Mouse (Mus musculus) heart, embryonic 12.5 days (tissue): ENCODE measurements around the gene Ndrg3. TPM values are rescaled to one million over a fixed set of nuclear protein-coding genes. Genes with fewer than 3 reads are reported as not detected.
A peak's percentile ranks its signal among the peaks of the same experiment; 100 is the strongest.

ENCODE experiments used
- ATAC-seq: fragments of 200-750 bp; cut with Nextera tagmentation; 2 replicates; pipeline ENCODE4 v1.8.0; 2017; ENCODE audit warnings: moderate TSS enrichment, moderate library complexity; ENCODE audit not compliant: insufficient number of reproducible peaks, low FRiP score
- H3K27ac ChIP-seq: fragments of 300-500 bp; sonication (generic); 2 replicates; pipeline ENCODE4 v1.5.1; 2016; ENCODE audit warnings: mild to moderate bottlenecking, moderate library complexity; ENCODE audit not compliant: poor library complexity, severe bottlenecking
- H3K27me3 ChIP-seq: fragments of 300-500 bp; sonication (generic); replicated peaks from 2 replicates; pipeline ENCODE4 v1.6.1; 2016; ENCODE audit warnings: mild to moderate bottlenecking, moderate library complexity
- H3K36me3 ChIP-seq: fragments of 300-500 bp; sonication (generic); 2 replicates; pipeline ENCODE4 v1.6.1; 2016; ENCODE audit warnings: mild to moderate bottlenecking, moderate library complexity
- H3K4me1 ChIP-seq: fragments of 300-500 bp; sonication (generic); replicated peaks from 2 replicates; pipeline ENCODE4 v1.6.1; 2016; ENCODE audit warnings: mild to moderate bottlenecking
- H3K4me2 ChIP-seq: fragments of 300-500 bp; sonication (generic); 2 replicates; pipeline ENCODE4 v1.6.1; 2016; ENCODE audit warnings: mild to moderate bottlenecking, moderate library complexity
- H3K4me3 ChIP-seq: fragments of 300-500 bp; sonication (generic); 2 replicates; pipeline ENCODE4 v1.5.1; 2016; ENCODE audit warnings: mild to moderate bottlenecking
- H3K9ac ChIP-seq: fragments of 300-500 bp; sonication (generic); 2 replicates; pipeline ENCODE4 v1.6.1; 2016; ENCODE audit warnings: mild to moderate bottlenecking, moderate library complexity
- H3K9me3 ChIP-seq: fragments of 300-500 bp; sonication (generic); replicated peaks from 2 replicates; pipeline ENCODE4 v1.6.1; 2016; ENCODE audit warnings: mild to moderate bottlenecking, moderate library complexity
- WGBS: fragments of 180-500 bp; shearing (Covaris S2); methylation state at CpG from one replicate; pipeline ENCODE4 v1.1.7; 2016; 5-methylcytosine and 5-hydroxymethylcytosine counted together
- polyA plus RNA-seq: library from polyadenylated mRNA; unstranded; fragments of >200 nt; fragmentation: Nextera tagmentation; extraction: Ambion mirVana; gene quantifications from 2 replicates; pipeline ENCODE4 v1.2.1, GENCODE M21; 2016

The Ndrg3 gene
- polyA plus RNA-seq: 31.3 and 32.3 TPM in 2 replicates

- Histone ChIP-seq H3K4me1 (peaks cover 30% of the 10 kb centered on the region), H3K36me3 (peaks cover 28% of the 10 kb centered on the region), H3K9me3 (no peaks in the 10 kb centered on the region), H3K9ac (peak within 1 kb of the TSS; percentile 84), H3K27ac (peak within 1 kb of the TSS; percentile 31), H3K4me3 (peak within 1 kb of the TSS; percentile 77), H3K27me3 (no peaks in the 10 kb centered on the region), H3K4me2 (peak within 1 kb of the TSS; percentile 80)
- ATAC-seq: peak; percentile 96
- under 1% methylated on average over 62 of the region's 66 CpGs for WGBS
Observed at GRCm38 (mm10) chr2:156991470-156992319, at the start of gene Ndrg3. Gene Ndrg3, minus strand, starts transcription at chr2:156992056.

- no peaks in the 10 kb centered on the region for H3K4me1 ChIP-seq
- H3K36me3 ChIP-seq: peaks cover 78% of the 10 kb centered on the region
- H3K4me3 ChIP-seq: no peak overlapping the region
- peaks cover 3% of the 10 kb centered on the region; the same call in 1 of the 2 replicates for H3K9me3 ChIP-seq
- H3K27ac ChIP-seq: no peak overlapping the region
- no peaks in the 10 kb centered on the region for H3K27me3 ChIP-seq
- ATAC-seq: no peak
- 67% methylated on average over 7 of the region's 7 CpGs for WGBS
- no peak overlapping the region for H3K9ac ChIP-seq
- H3K4me2 ChIP-seq: no peak overlapping the region
Observed at GRCm38 (mm10) chr2:157041421-157041820, 49.6 kb upstream of the Ndrg3 start.

GRCm38 (mm10) chr2:157040649-157041046 is 48.8 kb upstream of the Ndrg3 start:
- no peak overlapping the region for H3K4me2 ChIP-seq
- no peak for ATAC-seq
- peaks cover 74% of the 10 kb centered on the region for H3K36me3 ChIP-seq
- H3K4me3 ChIP-seq: no peak overlapping the region
- 76% methylated on average over 17 of the region's 17 CpGs for WGBS
- H3K9me3 ChIP-seq: no peaks in the 10 kb centered on the region; the same call in 1 of the 2 replicates
- H3K9ac ChIP-seq: no peak overlapping the region
- H3K27me3 ChIP-seq: no peaks in the 10 kb centered on the region
- no peak overlapping the region for H3K27ac ChIP-seq
- no peaks in the 10 kb centered on the region for H3K4me1 ChIP-seq

- peak; percentile 61; the same call in 1 of the 2 replicates for ATAC-seq
- 81% methylated on average over 50 of the region's 50 CpGs for WGBS
- H3K27ac ChIP-seq: no peak overlapping the region
Observed at GRCm38 (mm10) chr2:157039900-157040648, 48.2 kb upstream of the Ndrg3 start.

GRCm38 (mm10) chr2:157037303-157037702 is 45.4 kb upstream of the Ndrg3 start:
- 88% methylated on average over 9 of the region's 9 CpGs for whole genome bisulfite sequencing
- no peak for ATAC-seq
- Histone ChIP-seq H3K4me2 (no peak overlapping the region), H3K36me3 (peaks cover 83% of the 10 kb centered on the region), H3K27ac (no peak overlapping the region), H3K4me3 (no peak overlapping the region), H3K9me3 (no peaks in the 10 kb centered on the region), H3K4me1 (no peaks in the 10 kb centered on the region), H3K9ac (no peak overlapping the region), H3K27me3 (no peaks in the 10 kb centered on the region)

More at GRCm38 (mm10) chr2:157039900-157040648, 48.2 kb upstream of the Ndrg3 start:
- Histone ChIP-seq H3K4me3 (no peak overlapping the region), H3K9ac (no peak overlapping the region), H3K36me3 (peaks cover 73% of the 10 kb centered on the region), H3K27me3 (no peaks in the 10 kb centered on the region), H3K9me3 (no peaks in the 10 kb centered on the region; the same call in 1 of the 2 replicates), H3K4me2 (no peak overlapping the region), H3K4me1 (no peaks in the 10 kb centered on the region)

GRCm38 (mm10) chr2:157036400-157036799 is 44.5 kb upstream of the Ndrg3 start:
- H3K9me3 ChIP-seq: no peaks in the 10 kb centered on the region
- H3K27ac ChIP-seq: no peak overlapping the region
- no peaks in the 10 kb centered on the region for H3K4me1 ChIP-seq
- peaks cover 85% of the 10 kb centered on the region for H3K36me3 ChIP-seq
- no peak overlapping the region for H3K4me3 ChIP-seq
- no peaks in the 10 kb centered on the region for H3K27me3 ChIP-seq
- H3K9ac ChIP-seq: no peak overlapping the region
- no peak for ATAC-seq
- WGBS: 88% methylated on average over 8 of the region's 8 CpGs
- no peak overlapping the region for H3K4me2 ChIP-seq

GRCm38 (mm10) chr2:157035371-157035770 is 43.5 kb upstream of the Ndrg3 start:
- Histone ChIP-seq H3K9ac (no peak overlapping the region), H3K27me3 (no peaks in the 10 kb centered on the region), H3K4me3 (no peak overlapping the region), H3K9me3 (no peaks in the 10 kb centered on the region), H3K36me3 (peaks cover 85% of the 10 kb centered on the region), H3K4me2 (no peak overlapping the region), H3K4me1 (no peaks in the 10 kb centered on the region), H3K27ac (no peak overlapping the region)
- ATAC-seq: no peak
- WGBS: 91% methylated on average over 7 of the region's 7 CpGs

- peaks cover 90% of the 10 kb centered on the region for H3K36me3 ChIP-seq
- peaks cover 6% of the 10 kb centered on the region; the same call in 1 of the 2 replicates for H3K9me3 ChIP-seq
- no peak overlapping the region for H3K4me2 ChIP-seq
- H3K9ac ChIP-seq: no peak overlapping the region
- H3K4me3 ChIP-seq: no peak overlapping the region
- no peaks in the 10 kb centered on the region for H3K27me3 ChIP-seq
- peak; percentile 21; the same call in 1 of the 2 replicates for ATAC-seq
- no peak overlapping the region for H3K27ac ChIP-seq
- WGBS: 50% methylated on average over 9 of the region's 9 CpGs
- H3K4me1 ChIP-seq: peaks cover 19% of the 10 kb centered on the region
Observed at GRCm38 (mm10) chr2:157030804-157031203, 38.9 kb upstream of the Ndrg3 start.

GRCm38 (mm10) chr2:157028261-157028660 is 36.4 kb upstream of the Ndrg3 start:
- Histone ChIP-seq H3K27ac (peak overlapping the region; percentile 79), H3K9me3 (peaks cover 13% of the 10 kb centered on the region), H3K4me1 (peaks cover 19% of the 10 kb centered on the region), H3K27me3 (no peaks in the 10 kb centered on the region), H3K36me3 (peaks cover 98% of the 10 kb centered on the region), H3K4me3 (no peak overlapping the region), H3K9ac (no peak overlapping the region; the same call in 1 of the 2 replicates), H3K4me2 (no peak overlapping the region)
- no peak for ATAC-seq
- whole genome bisulfite sequencing: 92% methylated on average over 4 of the region's 4 CpGs

GRCm38 (mm10) chr2:157027106-157028008 is 35.5 kb upstream of the Ndrg3 start:
- no peaks in the 10 kb centered on the region for H3K27me3 ChIP-seq
- peaks cover 13% of the 10 kb centered on the region for H3K9me3 ChIP-seq
- H3K4me3 ChIP-seq: no peak overlapping the region
- peak overlapping the region; percentile 38 for H3K4me2 ChIP-seq
- H3K4me1 ChIP-seq: peaks cover 19% of the 10 kb centered on the region
- ATAC-seq: peak; percentile 66
- H3K36me3 ChIP-seq: peaks cover 98% of the 10 kb centered on the region
- 55% methylated on average over 21 of the region's 21 CpGs for WGBS
- 0 out of 2 replicates have a peak overlapping the region, but pooled peaks have one; percentile 25 for H3K9ac ChIP-seq
- H3K27ac ChIP-seq: peak overlapping the region; percentile 79
